Mouse (Mus musculus) bone marrow, adult 2 months (tissue): ENCODE measurements around the gene Ccdc33. TPM values are rescaled to one million over a fixed set of nuclear protein-coding genes. Genes with fewer than 3 reads are reported as not detected.

Experiments
- H3K27ac ChIP-seq: fragments of 200-500 bp; 2 replicates; pipeline ENCODE4 v1.5.1; 2012; ENCODE audit warnings: low read depth, mild to moderate bottlenecking, control low read depth, inconsistent platforms, low read length; ENCODE audit not compliant: control insufficient read depth, poor library complexity, insufficient read depth
- H3K4me1 ChIP-seq: fragments of 200-500 bp; 2 replicates; pipeline ENCODE4 v1.6.1; 2011; ENCODE audit warnings: low read length; ENCODE audit not compliant: control insufficient read depth, insufficient read depth
- H3K4me3 ChIP-seq: fragments of 200-500 bp; replicated peaks from 2 replicates; pipeline ENCODE3; 2011; ENCODE audit warnings: mild to moderate bottlenecking, low read depth, low read length, control low read depth; ENCODE audit not compliant: control insufficient read depth
- CTCF ChIP-seq: fragments of 200-500 bp; IDR thresholded peaks from 2 replicates; pipeline ENCODE4 v1.5.1; 2011; ENCODE audit warnings: low read length, control low read depth; ENCODE audit not compliant: control insufficient read depth, insufficient read depth
- POLR2A ChIP-seq: fragments of 200-500 bp; IDR thresholded peaks from 2 replicates; pipeline ENCODE4 v1.6.1; 2011; ENCODE audit warnings: low read depth, mild to moderate bottlenecking, control low read depth, low read length, borderline replicate concordance; ENCODE audit not compliant: control insufficient read depth
- WGBS: fragments of 180-500 bp; shearing (Covaris S2); methylation state at CpG from one replicate; pipeline ENCODE4 v1.1.7; 2018; 5-methylcytosine and 5-hydroxymethylcytosine counted together
- polyA plus RNA-seq: library from polyadenylated mRNA; stranded (reverse); fragments of >200 nt; gene quantifications from 2 replicates; pipeline ENCODE4 v1.2.4, GENCODE M21; 2011; ENCODE audit warnings: low replicate concordance; ENCODE audit not compliant: missing spikeins, insufficient read depth, insufficient read length

Gene Ccdc33
- polyA plus RNA-seq, 1 experiment: not detected

DNA sequence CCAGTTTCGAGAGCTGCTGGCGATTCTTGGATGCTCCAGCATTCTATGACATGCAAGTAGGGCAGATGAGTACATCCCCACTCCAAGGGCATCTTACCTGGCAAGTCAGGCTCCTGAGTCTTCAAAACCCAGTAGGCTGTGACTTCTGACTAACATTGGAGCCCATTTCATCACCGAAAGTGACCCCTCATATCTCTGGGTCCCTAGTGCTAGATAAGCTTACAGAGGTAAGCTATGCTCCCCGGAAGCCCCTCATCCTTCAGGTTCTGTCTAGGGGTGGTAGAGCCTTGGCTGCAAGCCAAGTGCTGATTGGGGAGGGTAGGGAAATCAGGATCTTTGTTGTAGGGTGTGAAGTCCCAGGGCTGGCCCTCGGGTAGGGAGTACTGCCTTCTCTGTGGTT is 89.8 kb downstream of the Ccdc33 start:
- WGBS: 63% methylated on average over 5 of the region's 5 CpGs
- TF ChIP-seq POLR2A (no peak), CTCF (no peak)
- Histone ChIP-seq H3K27ac (no peak overlapping the region), H3K4me3 (no peak overlapping the region), H3K4me1 (no peaks in the 10 kb centered on the region)

DNA sequence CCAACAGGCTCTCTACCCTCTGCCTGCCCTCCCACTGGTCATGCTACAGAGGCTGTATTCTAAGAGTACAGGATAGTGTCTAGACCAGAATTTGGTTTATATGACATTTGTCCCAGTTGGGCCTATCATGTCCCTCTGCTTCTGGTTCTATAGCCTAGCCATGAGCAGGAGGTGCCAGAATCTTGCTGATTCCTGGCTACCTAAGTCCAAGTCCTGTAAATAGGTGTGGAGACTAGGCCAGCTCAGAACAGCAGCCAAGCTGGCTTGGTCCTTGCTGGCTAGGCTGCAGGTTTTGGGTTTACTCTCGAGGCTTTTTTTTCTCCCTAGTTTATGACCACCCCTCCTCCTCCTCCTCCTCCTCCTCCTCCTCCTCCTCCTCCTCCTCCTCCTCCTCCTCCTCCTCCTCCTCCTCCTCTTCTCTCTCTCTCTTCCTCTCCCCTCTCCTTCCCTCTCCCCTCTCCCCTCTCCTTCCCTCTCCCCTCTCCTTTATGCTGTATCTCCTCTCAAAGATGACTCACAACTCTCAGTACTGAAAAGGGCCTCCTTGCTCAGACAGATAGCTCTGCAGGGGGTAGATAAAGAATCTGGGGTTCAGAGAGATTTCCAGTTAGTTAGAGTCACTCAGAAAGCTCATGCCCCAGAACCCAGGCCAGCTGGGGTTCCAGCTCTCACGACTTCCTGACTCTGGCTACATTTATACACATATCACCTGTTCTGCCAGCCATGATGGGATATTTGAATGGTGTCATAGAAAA is 91.0 kb downstream of the Ccdc33 start:
- 28% methylated on average over 2 of the region's 2 CpGs for WGBS

DNA sequence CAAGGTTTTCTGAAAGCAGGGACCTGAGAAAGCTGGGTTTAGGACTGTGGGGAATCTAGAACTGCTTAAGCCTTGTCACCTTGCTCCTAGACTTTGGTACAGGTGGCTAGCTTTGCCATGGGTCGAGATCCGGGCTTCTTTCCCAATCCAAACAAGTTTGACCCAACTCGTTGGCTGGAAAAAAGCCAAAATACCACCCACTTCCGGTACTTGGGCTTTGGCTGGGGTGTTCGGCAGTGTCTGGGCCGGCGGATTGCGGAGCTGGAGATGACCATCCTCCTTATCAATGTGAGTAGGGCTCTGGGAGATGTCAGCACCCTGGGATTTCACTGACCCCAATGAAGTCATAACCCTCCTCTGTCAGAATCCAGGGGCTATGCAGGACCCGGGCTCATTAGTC is 92.6 kb downstream of the Ccdc33 start:
- no peak for TF ChIP-seq POLR2A
- no peak for TF ChIP-seq CTCF
- H3K4me1 ChIP-seq: no peaks in the 10 kb centered on the region
- WGBS: 79% methylated on average over 9 of the region's 9 CpGs
- H3K27ac ChIP-seq: no peak overlapping the region
- H3K4me3 ChIP-seq: no peak overlapping the region

More for the DNA sequence above, 91.0 kb downstream of the Ccdc33 start:
- Histone ChIP-seq H3K27ac (no peak overlapping the region), H3K4me3 (no peak overlapping the region), H3K4me1 (no peaks in the 10 kb centered on the region)
- TF ChIP-seq POLR2A (no peak), CTCF (no peak)

DNA sequence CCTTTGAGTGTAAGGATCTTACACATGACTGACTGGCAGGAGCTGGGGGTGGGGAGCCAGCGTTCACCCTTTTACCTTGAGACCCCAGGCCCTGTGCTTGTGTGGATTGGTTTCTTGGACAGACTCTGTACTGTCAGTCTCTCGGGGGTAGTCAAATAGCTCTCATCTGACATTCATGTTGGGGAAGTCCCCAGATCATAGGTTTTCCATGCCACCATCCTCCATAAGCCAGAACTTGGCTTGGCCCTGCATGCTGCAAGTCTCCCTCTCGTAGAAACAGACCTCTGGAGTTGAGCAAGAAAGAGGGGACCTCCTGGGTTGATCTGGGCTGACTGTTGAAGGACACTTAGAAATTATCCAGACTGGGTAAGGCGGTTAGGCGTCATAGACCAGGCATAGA is 100.2 kb downstream of the Ccdc33 start:
- Histone ChIP-seq H3K27ac (no peak overlapping the region), H3K4me1 (no peaks in the 10 kb centered on the region), H3K4me3 (no peak overlapping the region)
- TF ChIP-seq POLR2A (no peak), CTCF (no peak)
- WGBS: 72% methylated on average over 5 of the region's 5 CpGs

DNA sequence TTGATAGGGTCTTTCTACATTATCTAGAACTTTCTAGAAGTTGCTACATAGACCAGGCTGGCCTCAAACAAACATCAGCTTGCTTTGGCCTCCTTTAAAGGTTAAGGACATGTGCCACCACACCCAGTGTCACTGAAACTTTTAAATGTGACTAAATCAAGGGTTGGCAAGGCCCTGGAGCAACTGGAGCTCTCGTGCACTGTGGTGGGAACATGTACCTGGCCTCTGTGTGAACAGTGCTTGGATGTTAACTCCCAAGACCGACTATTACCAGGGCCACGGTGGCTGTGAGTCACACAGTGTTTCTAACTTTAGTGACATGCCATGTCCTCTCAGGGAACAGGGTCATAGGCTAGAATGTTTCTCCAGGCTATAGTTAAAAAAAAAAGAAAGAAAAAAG is 101.7 kb downstream of the Ccdc33 start:
- WGBS: 72% methylated on average over 3 of the region's 3 CpGs
- H3K4me3 ChIP-seq: no peak overlapping the region
- H3K27ac ChIP-seq: no peak overlapping the region
- no peaks in the 10 kb centered on the region for H3K4me1 ChIP-seq
- no peak for TF ChIP-seq CTCF
- TF ChIP-seq POLR2A: no peak

DNA sequence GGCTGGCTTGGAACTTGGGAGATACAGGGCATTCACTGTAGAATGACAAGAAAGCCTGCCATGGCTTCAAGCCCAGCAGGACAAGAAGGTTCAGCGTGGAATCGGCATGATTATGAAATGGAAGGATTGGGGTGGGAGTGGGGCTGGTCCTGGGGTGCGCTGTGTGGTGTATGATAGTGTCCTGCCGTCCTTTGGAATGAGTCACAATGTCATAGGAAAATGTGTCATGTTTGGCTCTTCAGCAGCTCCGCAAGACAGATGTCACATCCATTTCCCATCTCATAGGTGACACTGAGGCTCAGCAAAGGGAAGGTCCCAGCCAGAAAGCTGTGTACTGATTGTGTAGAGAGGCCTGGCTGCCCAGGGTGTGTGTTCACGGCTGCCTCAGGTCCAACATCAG is 102.8 kb downstream of the Ccdc33 start:
- WGBS: 77% methylated on average over 6 of the region's 6 CpGs

DNA sequence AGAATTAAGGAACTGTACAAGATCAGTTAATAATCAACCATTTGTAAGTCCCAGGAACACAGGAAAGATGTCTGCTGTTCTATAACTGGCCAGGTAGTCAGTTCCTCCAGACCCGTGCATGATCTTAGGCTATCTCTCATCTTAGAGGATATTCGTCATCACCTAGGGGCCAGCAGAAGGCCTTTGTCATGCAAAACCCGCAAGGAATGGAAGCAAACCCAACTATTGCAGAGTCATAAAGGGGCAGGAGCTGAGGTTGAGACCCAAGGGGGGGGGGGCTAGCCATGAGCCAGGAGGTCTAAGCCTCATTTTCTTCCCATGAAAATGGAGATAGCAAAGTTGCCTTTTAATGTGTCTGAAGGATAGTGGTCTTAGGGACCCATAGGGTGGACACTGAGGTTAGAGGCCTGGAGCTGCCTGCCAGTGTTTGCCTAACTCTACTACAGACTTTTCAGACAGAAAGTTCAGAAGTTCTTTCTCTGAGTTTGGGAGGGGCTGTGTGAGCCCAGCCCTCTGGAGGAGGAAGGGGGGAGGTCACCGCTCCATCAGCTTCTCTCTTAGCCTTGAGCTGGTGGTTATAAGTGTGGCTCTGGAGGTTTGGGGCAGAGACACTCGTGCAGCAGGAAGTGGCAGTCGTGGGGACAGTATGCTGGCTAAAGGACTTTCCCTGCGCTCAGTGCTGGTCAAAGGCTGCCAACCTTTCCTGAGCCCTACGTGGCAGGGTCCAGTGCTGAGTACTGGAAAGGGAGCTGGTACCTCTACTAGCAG is 104.0 kb downstream of the Ccdc33 start:
- 10% methylated on average over 8 of the region's 8 CpGs for WGBS
- Histone ChIP-seq H3K4me3 (no peak overlapping the region), H3K4me1 (no peaks in the 10 kb centered on the region), H3K27ac (no peak overlapping the region)
- TF ChIP-seq POLR2A (no peak), CTCF (no peak)

More for the DNA sequence above, 102.8 kb downstream of the Ccdc33 start:
- TF ChIP-seq POLR2A (no peak), CTCF (no peak)
- H3K4me1 ChIP-seq: no peaks in the 10 kb centered on the region
- H3K27ac ChIP-seq: no peak overlapping the region
- H3K4me3 ChIP-seq: no peak overlapping the region

DNA sequence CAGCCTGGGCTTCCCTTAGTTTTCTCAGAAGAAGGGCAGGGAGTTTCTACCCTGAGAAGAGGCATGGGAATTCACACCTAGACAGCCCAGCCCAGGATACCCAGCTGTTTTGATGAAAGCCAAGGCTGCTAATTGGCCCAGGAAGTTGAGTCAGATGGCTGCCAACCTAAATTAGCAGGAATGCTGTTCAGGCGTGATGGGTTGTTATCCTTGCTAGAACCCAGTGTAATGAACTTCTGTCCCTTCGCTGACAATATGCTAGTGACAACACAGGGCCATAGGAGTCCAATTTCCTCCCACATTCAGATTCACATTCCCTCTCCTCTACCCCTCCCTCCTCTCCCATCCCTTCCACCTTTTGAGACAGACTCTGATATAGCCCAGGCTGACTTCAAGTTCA is 105.7 kb downstream of the Ccdc33 start:
- TF ChIP-seq POLR2A (no peak), CTCF (no peak)
- WGBS: 81% methylated on average over 2 of the region's 2 CpGs
- no peaks in the 10 kb centered on the region; the same call in 1 of the 2 replicates for H3K4me1 ChIP-seq
- H3K27ac ChIP-seq: no peak overlapping the region
- H3K4me3 ChIP-seq: no peak overlapping the region

DNA sequence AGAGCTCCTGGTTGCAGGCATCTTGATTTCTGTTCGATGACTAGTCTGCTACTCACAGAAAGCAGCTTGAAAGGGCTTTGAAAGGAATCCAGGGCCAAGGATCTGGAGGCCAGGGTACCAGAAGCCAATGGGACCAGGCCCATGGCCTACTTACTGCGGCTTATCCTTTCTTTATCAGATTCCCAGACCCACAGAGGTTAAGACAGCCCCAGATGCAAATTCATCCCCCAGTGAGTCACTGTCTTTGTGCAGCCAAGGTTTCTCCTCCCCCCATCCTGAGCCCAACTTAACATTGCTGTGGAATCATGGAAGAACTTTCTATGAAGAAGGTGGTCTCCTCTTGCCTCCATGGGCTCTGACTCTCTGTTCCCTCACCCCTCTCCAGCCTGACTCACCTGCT is 106.1 kb downstream of the Ccdc33 start:
- 75% methylated on average over 2 of the region's 2 CpGs for WGBS
- Histone ChIP-seq H3K4me1 (no peaks in the 10 kb centered on the region; the same call in 1 of the 2 replicates), H3K4me3 (no peak overlapping the region), H3K27ac (no peak overlapping the region)
- no peak for TF ChIP-seq CTCF
- no peak for TF ChIP-seq POLR2A
